ENCODE assay signal across 8 mouse cellular contexts in the genomic region with DNA sequence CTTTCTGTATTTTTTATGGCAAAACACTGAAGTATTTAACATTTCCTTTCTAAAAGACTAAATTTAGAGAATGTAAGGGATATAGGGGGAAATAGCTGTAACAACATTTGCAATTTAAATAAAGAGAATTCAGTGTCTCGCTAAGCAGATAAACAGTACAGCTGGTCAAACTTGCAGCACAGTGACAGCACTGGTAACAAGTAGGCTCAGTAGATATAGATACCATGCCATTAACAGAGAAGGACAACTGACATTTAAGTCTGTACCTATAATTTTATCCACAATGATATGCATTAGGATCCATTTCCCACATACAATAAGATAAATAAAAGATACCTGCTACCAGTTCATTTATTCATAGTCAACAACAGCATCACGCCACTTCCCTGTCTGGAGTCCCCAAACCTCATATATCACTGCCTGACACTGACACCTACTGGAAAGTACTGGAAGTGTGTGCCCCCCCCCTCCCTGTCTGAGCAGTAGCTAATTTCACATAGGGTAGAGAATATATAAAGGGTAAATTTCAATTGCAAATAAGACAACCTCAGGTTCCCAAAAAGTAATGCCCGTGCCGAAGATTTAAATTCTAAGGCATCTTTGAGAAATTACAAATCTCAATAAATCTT.
DNase-seq lines count a peak whose midpoint lies in the region; ATAC-seq and TF ChIP-seq lines count a peak whose summit lies in the region.

No protein-coding gene starts in this region.

- WGBS in forebrain, postnatal 0 days, result 14% methylated on average over 4 of the region's 4 CpGs
- 30% methylated on average over 4 of the region's 4 CpGs for WGBS in large intestine, adult 2 months
- WGBS in stomach, embryonic 14.5 days, result 38% methylated on average over 4 of the region's 4 CpGs

- H3K36me3 ChIP-seq in forebrain, postnatal 0 days (ENCODE audit: insufficient read depth), result no peaks in the 10 kb centered on the region
- H3K36me3 ChIP-seq in stomach, embryonic 14.5 days (ENCODE audit: control insufficient read depth, insufficient read depth, low read length), result no peaks in the 10 kb centered on the region

- no peaks in the 10 kb centered on the region for H3K4me1 ChIP-seq in forebrain, postnatal 0 days (ENCODE audit: insufficient read depth)
- no peaks in the 10 kb centered on the region for H3K4me1 ChIP-seq in stomach, embryonic 14.5 days (ENCODE audit: control insufficient read depth, insufficient read depth, low read length)

- ATAC-seq in forebrain, postnatal 0 days, result peak; percentile 89
- ATAC-seq in megakaryocyte-erythroid progenitor cell, adult 5-6 weeks (replicated peaks; ENCODE audit: low FRiP score, low TSS enrichment, poor library complexity, severe bottlenecking), result peak; percentile 99
- ATAC-seq in stomach, embryonic 14.5 days (ENCODE audit: insufficient number of reproducible peaks, insufficient read depth, low FRiP score, low read depth), result 0 out of 2 replicates have a peak, but pooled peaks have one; percentile 53

- H3K9me3 ChIP-seq in forebrain, postnatal 0 days (ENCODE audit: low read length), result no peaks in the 10 kb centered on the region
- no peaks in the 10 kb centered on the region for H3K9me3 ChIP-seq in stomach, embryonic 14.5 days (ENCODE audit: control insufficient read depth, low read depth, low read length)

- peak; percentile 93 for TF ChIP-seq CTCF in forebrain, postnatal 0 days (IDR thresholded peaks at IDR 0.05; ENCODE audit: low read depth)

- H3K27me3 ChIP-seq in forebrain, postnatal 0 days (ENCODE audit: insufficient read depth, low read length), result no peaks in the 10 kb centered on the region
- H3K27me3 ChIP-seq in stomach, embryonic 14.5 days (ENCODE audit: control insufficient read depth, insufficient read depth, low read length), result no peaks in the 10 kb centered on the region

- no peak overlapping the region for H3K9ac ChIP-seq in forebrain, postnatal 0 days
- no peak overlapping the region for H3K9ac ChIP-seq in stomach, embryonic 14.5 days (replicated peaks; ENCODE audit: low read depth, low read length)

- DNase-seq in adrenal gland, postnatal 14 days, result peak; percentile 44
- no peak for DNase-seq in adrenal gland, adult 18-20 months (ENCODE audit: low spot score in 2 of 2)
- DNase-seq in A20 (ENCODE audit: low read depth, low spot score), result peak; percentile 58
- peak; percentile 33 for DNase-seq in c-Kit-positive CD71-positive TER-119-negative erythroid progenitor cells, embryonic 14.5 days (ENCODE audit: low read depth)
- DNase-seq in forebrain, postnatal 0 days, result peak; percentile 88
- peak; percentile 24 for DNase-seq in large intestine, adult 2 months (ENCODE audit: low read depth, low spot score)

- H3K4me3 ChIP-seq in forebrain, postnatal 0 days (ENCODE audit: low read depth, low read length), result peak overlapping the region; percentile 25
- H3K4me3 ChIP-seq in stomach, embryonic 14.5 days (ENCODE audit: low read depth, low read length), result no peak overlapping the region

- H3K4me2 ChIP-seq in forebrain, postnatal 0 days (ENCODE audit: low read depth), result peak overlapping the region; percentile 30
- H3K4me2 ChIP-seq in stomach, embryonic 14.5 days (replicated peaks; ENCODE audit: low read depth, low read length), result no peak overlapping the region

- H3K27ac ChIP-seq in forebrain, postnatal 0 days (ENCODE audit: low read depth, low read length), result no peak overlapping the region
- no peak overlapping the region for H3K27ac ChIP-seq in stomach, embryonic 14.5 days (ENCODE audit: low read length)

Comparison
In these comparisons a context has a peak if more than half of its experiments do, and no peak if none do; other contexts are left out.
1. DNase-seq: peak in adrenal gland, postnatal 14 days (single experiment), A20 (single experiment), c-Kit-positive CD71-positive TER-119-negative erythroid progenitor cells, embryonic 14.5 days (single experiment), forebrain, postnatal 0 days (single experiment) and large intestine, adult 2 months (single experiment); none in adrenal gland, adult 18-20 months (0 of 2).
2. Peak in every context shown above with its lines, with median percentiles within 50 percentile points of each other: ATAC-seq.